Mouse (Mus musculus): ENCODE data around the gene Gm7579. TPM values are rescaled to one million over a fixed set of nuclear protein-coding genes. Genes with fewer than 3 reads are reported as not detected.
"Not testable (repeated sequence)": the region's sequence is repeated elsewhere in the genome, so short reads cannot be mapped to it uniquely, and the experiment has no call there.

Gm7579 gene
- polyA plus RNA-seq, 1 experiment from 2014 or later: not detected

- Histone ChIP-seq H3K9me3 (replicated peaks; ENCODE audit: control insufficient read depth, low read length) (no peaks in the 10 kb centered on the region), H3K4me2 (ENCODE audit: low read length) (no peak overlapping the region), H3K4me1 (ENCODE audit: control insufficient read depth, insufficient read depth, low read length) (no peaks in the 10 kb centered on the region), H3K4me3 (ENCODE audit: low read depth, low read length) (no peak overlapping the region), H3K9ac (ENCODE audit: low read length) (no peak overlapping the region), H3K27me3 (replicated peaks; ENCODE audit: control insufficient read depth, insufficient read depth, low read length) (no peaks in the 10 kb centered on the region), H3K36me3 (ENCODE audit: control insufficient read depth, insufficient read depth, low read length) (no peaks in the 10 kb centered on the region), H3K27ac (ENCODE audit: low read depth, low read length) (no peak overlapping the region)
- 0% methylated on average over 2 of the region's 2 CpGs for WGBS
- DNase-seq (ENCODE audit: low spot score): peak; percentile 54
- no peak for ATAC-seq
Measured at GRCm38 (mm10) chr7:142255517-142255916, 43.9 kb downstream of the Gm7579 start.

GRCm38 (mm10) chr7:142258254-142258653 is 46.6 kb downstream of the Gm7579 start, which contains the start of gene Gm2431:
Gene Gm2431, minus strand, starts transcription at chr7:142258354.
- not testable (repeated sequence) for H3K4me1 ChIP-seq (ENCODE audit: control insufficient read depth, insufficient read depth, low read length); H3K9ac ChIP-seq (ENCODE audit: low read length); H3K27ac ChIP-seq (ENCODE audit: low read depth, low read length); H3K4me3 ChIP-seq (ENCODE audit: low read depth, low read length); ATAC-seq; H3K4me2 ChIP-seq (ENCODE audit: low read length); H3K27me3 ChIP-seq (replicated peaks; ENCODE audit: control insufficient read depth, insufficient read depth, low read length); DNase-seq (ENCODE audit: low spot score); H3K9me3 ChIP-seq (replicated peaks; ENCODE audit: control insufficient read depth, low read length); H3K36me3 ChIP-seq (ENCODE audit: control insufficient read depth, insufficient read depth, low read length)
- 63% methylated on average over 1 of the region's 1 CpGs for WGBS

Other genes with a start within 250 kb of the Gm7579 start
- gene Mob2, start 150.8 kb upstream of the Gm7579 start, polyA plus RNA-seq (2014; fragmentation: Nextera tagmentation; extraction: Ambion mirVana): 53.6 and 57.9 TPM in 2 replicates
- gene Dusp8, start 116.0 kb upstream of the Gm7579 start, polyA plus RNA-seq (2014; fragmentation: Nextera tagmentation; extraction: Ambion mirVana): 58.0 and 84.8 TPM in 2 replicates
- gene Gm45618, start 91.1 kb upstream of the Gm7579 start, polyA plus RNA-seq (2014; fragmentation: Nextera tagmentation; extraction: Ambion mirVana): not detected in 2 replicates
- gene Gm39115, start 75.8 kb upstream of the Gm7579 start, polyA plus RNA-seq (2014; fragmentation: Nextera tagmentation; extraction: Ambion mirVana): not detected in 2 replicates
- gene Gm45337, start 67.3 kb upstream of the Gm7579 start, polyA plus RNA-seq (2014; fragmentation: Nextera tagmentation; extraction: Ambion mirVana): not detected in 2 replicates
- gene Gm29735, start 54.7 kb upstream of the Gm7579 start, polyA plus RNA-seq (2014; fragmentation: Nextera tagmentation; extraction: Ambion mirVana): not detected in 2 replicates
- gene Gm4553, start 46.1 kb upstream of the Gm7579 start, polyA plus RNA-seq (2014; fragmentation: Nextera tagmentation; extraction: Ambion mirVana): not detected in 2 replicates
- not detected in 2 replicates for gene Krtap5-2, start 35.9 kb upstream of the Gm7579 start, polyA plus RNA-seq (2014; fragmentation: Nextera tagmentation; extraction: Ambion mirVana)
- gene Gm10153, start 21.5 kb upstream of the Gm7579 start, polyA plus RNA-seq (2014; fragmentation: Nextera tagmentation; extraction: Ambion mirVana): not detected in 2 replicates
- gene Krtap5-3, start 10.5 kb upstream of the Gm7579 start, polyA plus RNA-seq (2014; fragmentation: Nextera tagmentation; extraction: Ambion mirVana): not detected in 2 replicates
- not detected in 2 replicates for gene Krtap5-5, start 18.1 kb downstream of the Gm7579 start, polyA plus RNA-seq (2014; fragmentation: Nextera tagmentation; extraction: Ambion mirVana)
- not detected in 2 replicates for gene Gm40460, start 29.2 kb downstream of the Gm7579 start, polyA plus RNA-seq (2014; fragmentation: Nextera tagmentation; extraction: Ambion mirVana)
- not detected in 2 replicates for gene Gm2431, start 46.5 kb downstream of the Gm7579 start, polyA plus RNA-seq (2014; fragmentation: Nextera tagmentation; extraction: Ambion mirVana)
- not detected in 2 replicates for gene Gm4559, start 62.5 kb downstream of the Gm7579 start, polyA plus RNA-seq (2014; fragmentation: Nextera tagmentation; extraction: Ambion mirVana)
- not detected in 2 replicates for gene Krtap5-1, start 85.3 kb downstream of the Gm7579 start, polyA plus RNA-seq (2014; fragmentation: Nextera tagmentation; extraction: Ambion mirVana)
- gene Krtap5-4, start 91.7 kb downstream of the Gm7579 start, polyA plus RNA-seq (2014; fragmentation: Nextera tagmentation; extraction: Ambion mirVana): not detected in 2 replicates
- 1.9 and 3.4 TPM in 2 replicates for gene Ifitm10, start 161.9 kb downstream of the Gm7579 start, polyA plus RNA-seq (2014; fragmentation: Nextera tagmentation; extraction: Ambion mirVana)
- gene Gm49369, start 170.8 kb downstream of the Gm7579 start, polyA plus RNA-seq (2014; fragmentation: Nextera tagmentation; extraction: Ambion mirVana): not detected in 2 replicates
- gene Ctsd, start 176.2 kb downstream of the Gm7579 start, polyA plus RNA-seq (2014; fragmentation: Nextera tagmentation; extraction: Ambion mirVana): 261 and 263 TPM in 2 replicates
- not detected in 2 replicates for gene Syt8, start 223.0 kb downstream of the Gm7579 start, polyA plus RNA-seq (2014; fragmentation: Nextera tagmentation; extraction: Ambion mirVana)
- 0.67 and 0.82 TPM in 2 replicates for gene Tnni2, start 229.9 kb downstream of the Gm7579 start, polyA plus RNA-seq (2014; fragmentation: Nextera tagmentation; extraction: Ambion mirVana)
- 5.8 and 5.9 TPM in 2 replicates for gene Lsp1, start 248.9 kb downstream of the Gm7579 start, polyA plus RNA-seq (2014; fragmentation: Nextera tagmentation; extraction: Ambion mirVana)

Measured in forebrain, embryonic 14.5 days (tissue).